Mouse (Mus musculus) heart, embryonic 14.5 days (tissue): ENCODE data around the gene Phactr1. TPM values are rescaled to one million over a fixed set of nuclear protein-coding genes. Genes with fewer than 3 reads are reported as not detected.
"Not testable (repeated sequence)": the region's sequence is repeated elsewhere in the genome, so short reads cannot be mapped to it uniquely, and the experiment has no call there.

Source experiments
- ATAC-seq: fragments of 200-750 bp; cut with Nextera tagmentation; 2 replicates; pipeline ENCODE4 v1.8.0; 2017; ENCODE audit warnings: low read depth, moderate TSS enrichment; ENCODE audit not compliant: insufficient number of reproducible peaks, insufficient read depth, low FRiP score
- H3K27ac ChIP-seq, 2 experiments: fragments of 200-500 bp in 1 of 2; fragments of 300-500 bp in 1 of 2; sonication (generic) in 1 of 2; replicated peaks in 1 of 2; 2 replicates each; pipeline ENCODE4 v1.5.1; 2012 to 2014; ENCODE audit warnings: low read depth in 2 of 2, low read length in 2 of 2, control low read depth in 1 of 2, mild to moderate bottlenecking in 1 of 2, mixed read lengths in 1 of 2; ENCODE audit not compliant: control insufficient read depth in 1 of 2, insufficient read depth in 1 of 2
- H3K27me3 ChIP-seq: fragments of 300-500 bp; sonication (generic); 2 replicates; pipeline ENCODE4 v1.6.1; 2014; ENCODE audit warnings: mild to moderate bottlenecking, low read length, control low read depth; ENCODE audit not compliant: control insufficient read depth, insufficient read depth
- H3K36me3 ChIP-seq: fragments of 300-500 bp; sonication (generic); 2 replicates; pipeline ENCODE4 v1.6.1; 2014; ENCODE audit warnings: mild to moderate bottlenecking, control low read depth, low read length, mixed read lengths; ENCODE audit not compliant: control insufficient read depth, insufficient read depth
- H3K4me1 ChIP-seq, 2 experiments: fragments of 200-500 bp in 1 of 2; fragments of 300-500 bp in 1 of 2; sonication (generic) in 1 of 2; 2 replicates each; pipeline ENCODE4 v1.6.1; 2012 to 2014; ENCODE audit warnings: low read length in 2 of 2, control low read depth in 1 of 2, mixed read lengths in 1 of 2; ENCODE audit not compliant: control insufficient read depth in 2 of 2, insufficient read depth in 2 of 2
- H3K4me2 ChIP-seq: fragments of 300-500 bp; sonication (generic); 2 replicates; pipeline ENCODE4 v1.6.1; 2014; ENCODE audit warnings: mild to moderate bottlenecking, low read length
- H3K4me3 ChIP-seq, 2 experiments: fragments of 200-500 bp in 1 of 2; fragments of 300-500 bp in 1 of 2; sonication (generic) in 1 of 2; 2 replicates each; pipeline ENCODE4 v1.5.1; 2012 to 2014; ENCODE audit warnings: low read length in 2 of 2, mild to moderate bottlenecking in 2 of 2, control low read depth in 1 of 2, low read depth in 1 of 2, moderate library complexity in 1 of 2; ENCODE audit not compliant: control insufficient read depth in 1 of 2, insufficient read depth in 1 of 2
- H3K9ac ChIP-seq: fragments of 300-500 bp; sonication (generic); 2 replicates; pipeline ENCODE4 v1.6.1; 2014; ENCODE audit warnings: mild to moderate bottlenecking, low read length
- H3K9me3 ChIP-seq: fragments of 300-500 bp; sonication (generic); 2 replicates; pipeline ENCODE4 v1.6.1; 2016; ENCODE audit warnings: low read length, control low read depth; ENCODE audit not compliant: control insufficient read depth
- WGBS: fragments of 180-500 bp; shearing (Covaris S2); extraction: QIAGEN DNeasy Blood & Tissue Kit; methylation state at CpG from one replicate; pipeline ENCODE4 v1.1.7; 2014; 5-methylcytosine and 5-hydroxymethylcytosine counted together
- polyA plus RNA-seq: library from polyadenylated mRNA; unstranded; fragments of >200 nt; fragmentation: Nextera tagmentation; extraction: Ambion mirVana; gene quantifications from 2 replicates; pipeline ENCODE4 v1.2.1, GENCODE M21; 2014

Phactr1 gene
- polyA plus RNA-seq, 1 experiment from 2014 or later: 8.9 TPM

DNA sequence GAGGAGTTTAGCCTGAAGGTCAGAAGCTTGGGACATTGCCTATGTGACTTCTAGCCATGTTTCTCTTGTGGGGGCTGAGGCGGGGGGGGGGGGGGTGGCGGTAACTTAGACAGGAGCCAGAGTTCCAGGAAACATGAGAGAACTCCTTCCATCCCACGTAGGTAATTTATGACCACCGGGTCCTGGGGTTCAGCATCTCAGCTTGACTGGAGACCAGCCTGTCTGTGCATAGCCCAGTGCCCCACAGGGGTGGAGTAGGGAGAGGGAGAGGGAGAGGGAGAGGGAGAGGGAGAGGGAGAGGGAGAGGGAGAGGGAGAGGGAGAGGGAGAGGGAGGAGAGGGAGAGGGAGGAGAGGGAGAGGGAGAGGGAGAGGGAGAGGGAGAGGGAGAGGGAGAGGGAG is 264.8 kb downstream of the Phactr1 start:
- H3K27me3 ChIP-seq, H3K9ac ChIP-seq, H3K4me3 ChIP-seq, H3K36me3 ChIP-seq, ATAC-seq, H3K4me2 ChIP-seq, H3K4me1 ChIP-seq, H3K9me3 ChIP-seq, H3K27ac ChIP-seq: not testable (repeated sequence)
- WGBS: 24% methylated on average over 4 of the region's 4 CpGs

DNA sequence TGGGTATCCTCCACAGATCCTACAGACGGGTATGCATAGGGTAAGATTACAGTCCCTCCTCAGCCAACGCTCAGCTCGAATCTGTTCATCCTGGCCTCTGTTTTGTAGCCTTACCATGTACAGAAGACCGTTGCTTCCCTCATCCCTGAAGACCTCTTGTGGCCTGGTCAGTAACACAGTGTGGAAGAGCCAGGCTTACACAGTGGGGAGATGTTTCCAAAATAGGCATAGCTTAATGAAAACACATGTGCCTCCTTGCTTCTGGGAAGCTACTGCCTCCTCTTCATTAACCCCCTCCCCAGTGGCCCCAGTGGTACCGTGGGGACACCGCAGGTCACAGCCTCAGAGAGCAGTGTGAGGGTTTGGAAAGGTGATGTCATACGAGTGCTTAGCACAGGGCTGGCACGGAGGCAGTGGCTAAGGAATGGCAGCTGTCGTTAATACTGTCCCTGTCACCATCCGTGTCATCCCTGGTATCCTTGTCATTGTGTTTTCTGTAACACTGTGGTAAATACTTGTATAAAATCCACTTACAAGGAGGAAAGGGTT is 268.4 kb downstream of the Phactr1 start:
- Histone ChIP-seq H3K4me3 (no peak overlapping the region), H3K27ac (no peak overlapping the region), H3K4me2 (no peak overlapping the region), H3K27me3 (no peaks in the 10 kb centered on the region), H3K9me3 (no peaks in the 10 kb centered on the region), H3K4me1 (no peaks in the 10 kb centered on the region; a peak in 1 of 4 replicates), H3K9ac (no peak overlapping the region), H3K36me3 (no peaks in the 10 kb centered on the region)
- WGBS: 70% methylated on average over 10 of the region's 10 CpGs
- ATAC-seq: no peak

DNA sequence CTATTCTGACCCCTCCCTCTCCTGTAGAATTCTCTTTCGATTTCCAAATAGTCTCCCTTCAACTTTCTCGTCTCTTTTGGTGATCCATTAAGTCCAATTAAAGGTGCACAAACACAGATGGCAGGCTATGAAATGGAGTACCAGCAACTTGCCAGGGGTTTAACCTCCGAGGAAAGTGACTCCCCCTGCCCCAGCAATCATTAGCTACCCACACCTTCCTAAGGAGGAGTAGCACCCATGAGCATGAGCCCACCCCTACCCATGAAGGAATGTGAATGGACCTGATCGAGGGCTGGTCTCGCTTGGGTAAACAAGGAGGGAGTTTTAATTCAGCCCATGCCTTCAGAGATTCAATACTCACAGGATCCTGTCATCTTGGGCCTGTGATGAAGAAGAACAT is 268.9 kb downstream of the Phactr1 start:
- no peak overlapping the region for H3K27ac ChIP-seq
- no peak overlapping the region for H3K4me3 ChIP-seq
- H3K9ac ChIP-seq: no peak overlapping the region
- ATAC-seq: no peak
- no peaks in the 10 kb centered on the region for H3K27me3 ChIP-seq
- WGBS: 77% methylated on average over 5 of the region's 5 CpGs
- no peak overlapping the region for H3K4me2 ChIP-seq
- no peaks in the 10 kb centered on the region for H3K9me3 ChIP-seq
- H3K4me1 ChIP-seq: no peaks in the 10 kb centered on the region; a peak in 1 of 4 replicates
- H3K36me3 ChIP-seq: no peaks in the 10 kb centered on the region

DNA sequence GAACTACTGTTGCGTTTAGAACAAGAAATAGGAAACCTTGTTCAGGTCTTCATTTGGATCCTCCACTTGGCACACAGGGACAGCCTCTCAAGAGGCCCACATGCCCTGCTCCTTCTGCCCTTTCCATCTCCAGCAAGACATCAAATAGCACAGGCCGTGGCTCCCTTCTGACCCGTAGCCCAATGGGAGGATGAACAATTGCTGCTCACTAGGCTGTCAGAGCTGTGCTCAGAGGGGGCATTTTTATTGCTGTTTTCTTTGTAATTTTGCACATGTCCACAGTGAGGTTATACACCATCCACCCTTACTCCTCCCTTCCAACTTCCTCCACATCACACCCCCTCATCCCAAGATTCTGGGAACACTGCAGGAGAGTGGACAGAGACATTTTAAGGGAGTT is 269.6 kb downstream of the Phactr1 start:
- ATAC-seq: no peak
- WGBS: 81% methylated on average over 3 of the region's 3 CpGs

DNA sequence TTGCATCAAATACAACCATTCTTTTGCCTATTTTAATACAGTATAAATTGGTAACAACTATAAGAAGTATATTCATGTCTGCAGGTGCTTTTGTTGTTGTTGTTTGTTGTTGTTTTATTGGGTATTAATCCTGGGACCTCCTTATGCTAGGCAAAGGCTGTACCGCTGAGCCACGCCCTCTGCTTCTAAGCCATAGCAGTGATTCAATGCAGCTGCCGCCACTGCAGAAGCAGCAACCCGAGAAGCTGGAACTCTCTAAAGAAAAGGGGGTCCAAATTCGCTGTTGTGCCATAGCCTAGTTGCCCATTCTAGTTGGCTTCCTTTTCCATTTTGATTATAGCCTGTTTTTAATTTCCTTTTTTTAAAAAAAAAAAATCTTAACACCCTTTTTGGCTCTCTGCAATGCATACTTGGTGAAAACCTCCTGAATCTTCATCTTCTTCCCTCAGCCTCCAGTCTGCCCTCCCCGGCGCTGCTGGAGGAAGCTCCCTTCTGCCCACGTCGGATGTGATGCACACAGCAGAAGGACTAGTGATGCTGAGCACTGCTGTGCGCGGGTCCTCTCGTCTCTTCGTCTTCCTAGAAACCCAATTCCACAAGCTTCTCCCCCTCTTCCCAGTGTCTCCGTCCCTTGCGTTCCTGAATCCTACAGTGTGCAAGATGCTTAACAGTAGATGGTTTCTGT is 271.8 kb downstream of the Phactr1 start:
- Histone ChIP-seq H3K36me3 (no peaks in the 10 kb centered on the region), H3K9ac (no peak overlapping the region), H3K27me3 (no peaks in the 10 kb centered on the region), H3K27ac (no peak overlapping the region), H3K9me3 (no peaks in the 10 kb centered on the region), H3K4me1 (no peaks in the 10 kb centered on the region; a peak in 1 of 4 replicates), H3K4me3 (no peak overlapping the region), H3K4me2 (no peak overlapping the region)
- WGBS: 65% methylated on average over 15 of the region's 15 CpGs
- ATAC-seq: no peak

More for the DNA sequence above, 269.6 kb downstream of the Phactr1 start:
- H3K27me3 ChIP-seq: no peaks in the 10 kb centered on the region
- H3K4me3 ChIP-seq: no peak overlapping the region
- no peaks in the 10 kb centered on the region for H3K4me1 ChIP-seq
- H3K9me3 ChIP-seq: no peaks in the 10 kb centered on the region
- no peaks in the 10 kb centered on the region for H3K36me3 ChIP-seq
- H3K9ac ChIP-seq: no peak overlapping the region
- no peak overlapping the region for H3K4me2 ChIP-seq
- no peak overlapping the region for H3K27ac ChIP-seq

DNA sequence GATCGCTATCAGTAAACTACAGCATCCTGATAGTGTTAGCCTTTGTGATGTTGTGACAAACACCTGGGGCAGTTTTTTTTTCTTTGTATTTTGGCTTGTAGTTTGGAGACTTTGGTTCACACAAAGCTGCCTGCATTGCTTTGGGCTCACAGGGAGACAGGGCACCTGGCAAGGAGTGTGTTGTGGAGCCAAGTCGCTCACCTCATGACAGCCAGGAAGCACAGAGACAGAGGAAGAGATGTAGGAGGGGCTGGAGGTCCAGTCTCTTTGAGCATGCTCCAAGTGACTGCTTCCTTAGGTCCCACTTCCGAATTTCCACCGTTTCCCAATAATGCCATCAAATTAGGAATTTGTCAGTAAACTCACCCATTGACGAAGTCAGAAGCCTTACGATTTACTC is 272.6 kb downstream of the Phactr1 start:
- Histone ChIP-seq H3K27ac (no peak overlapping the region), H3K4me1 (peaks cover 0 to 3% of the 10 kb centered on the region in 2 experiments; a peak in 1 of 4 replicates), H3K9me3 (no peaks in the 10 kb centered on the region), H3K27me3 (no peaks in the 10 kb centered on the region), H3K4me3 (no peak overlapping the region), H3K9ac (no peak overlapping the region), H3K36me3 (no peaks in the 10 kb centered on the region), H3K4me2 (no peak overlapping the region)
- ATAC-seq: no peak
- 86% methylated on average over 6 of the region's 6 CpGs for WGBS

DNA sequence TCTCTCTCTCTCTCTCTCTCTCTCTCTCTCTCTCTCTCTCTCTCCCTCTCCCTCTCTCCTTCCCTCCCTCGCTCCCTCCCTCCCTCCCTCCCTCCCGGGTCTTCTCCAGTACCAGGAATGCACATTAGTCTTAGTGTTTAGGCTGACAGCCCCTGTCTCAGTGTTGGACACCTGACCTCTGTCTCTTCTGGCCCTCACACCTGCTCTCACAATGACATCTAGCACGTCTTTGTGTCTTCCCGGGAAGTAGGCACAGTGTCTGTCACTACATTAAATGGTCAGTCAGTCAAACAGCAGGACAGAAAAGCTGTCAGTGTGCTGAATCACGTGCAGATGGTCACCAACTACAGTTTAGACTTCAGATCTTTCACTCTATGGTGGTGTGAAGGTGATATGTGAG is 273.7 kb downstream of the Phactr1 start:
- no peaks in the 10 kb centered on the region for H3K27me3 ChIP-seq
- WGBS: 58% methylated on average over 5 of the region's 5 CpGs
- no peak overlapping the region for H3K9ac ChIP-seq
- H3K4me2 ChIP-seq: no peak overlapping the region
- no peaks in the 10 kb centered on the region for H3K36me3 ChIP-seq
- no peak overlapping the region for H3K4me3 ChIP-seq
- H3K27ac ChIP-seq: no peak overlapping the region
- no peak for ATAC-seq
- H3K9me3 ChIP-seq: no peaks in the 10 kb centered on the region
- peaks cover 4 to 7% of the 10 kb centered on the region in 2 experiments; a peak in 3 of 4 replicates for H3K4me1 ChIP-seq

DNA sequence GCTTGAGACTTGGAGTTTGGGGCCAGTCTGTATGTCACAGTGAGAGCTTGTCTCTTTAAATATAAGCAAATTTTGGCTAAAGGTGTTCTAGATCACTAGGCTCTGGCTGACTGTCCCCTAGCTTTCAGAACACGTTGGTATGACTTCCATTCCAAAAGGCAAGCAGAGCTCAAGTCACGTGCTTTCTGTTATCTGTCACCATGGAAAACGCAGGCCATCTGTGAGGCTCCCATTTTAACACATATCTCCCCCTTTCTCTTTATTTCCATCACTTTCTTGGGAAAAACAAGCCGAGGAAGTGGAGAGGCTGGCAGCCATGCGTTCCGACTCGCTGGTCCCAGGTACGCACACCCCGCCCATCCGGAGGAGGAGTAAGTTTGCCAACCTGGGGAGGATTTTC is 275.9 kb downstream of the Phactr1 start:
- Histone ChIP-seq H3K9me3 (no peaks in the 10 kb centered on the region), H3K4me3 (no peak overlapping the region), H3K27me3 (no peaks in the 10 kb centered on the region), H3K9ac (no peak overlapping the region), H3K4me2 (no peak overlapping the region), H3K4me1 (peaks cover 4 to 7% of the 10 kb centered on the region in 2 experiments; a peak in 3 of 4 replicates), H3K36me3 (no peaks in the 10 kb centered on the region), H3K27ac (no peak overlapping the region)
- 70% methylated on average over 10 of the region's 10 CpGs for WGBS
- ATAC-seq: no peak
